Mouse (Mus musculus): ENCODE results near the gene Kat2b.

DNA sequence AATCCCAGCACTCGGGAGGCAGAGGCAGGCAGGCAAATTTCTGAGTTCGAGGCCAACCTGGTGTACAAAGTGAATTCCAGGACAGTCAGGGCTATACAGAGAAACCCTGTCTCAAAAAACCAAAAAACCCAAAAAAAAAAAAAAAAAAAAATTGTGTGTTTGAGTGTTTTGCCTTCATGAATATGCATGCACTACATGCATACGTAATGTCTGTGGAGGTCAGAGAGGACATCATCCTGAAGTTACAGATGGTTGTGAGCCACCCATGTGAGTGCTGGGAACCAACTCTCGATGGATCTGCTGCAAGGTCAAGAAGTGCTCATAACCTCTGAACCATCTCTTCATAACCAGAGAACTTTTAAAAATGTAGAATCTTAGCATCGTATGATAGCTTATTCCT is 25.2 kb downstream of the Kat2b start:
- no peak for TF ChIP-seq CTCF (IDR thresholded peaks at IDR 0.05; ENCODE audit: low read depth, low read length)
- no peak for TF ChIP-seq POLR2A (IDR thresholded peaks at IDR 0.05; ENCODE audit: extremely low read depth, insufficient read depth, low read length)
